In the genomic region with DNA sequence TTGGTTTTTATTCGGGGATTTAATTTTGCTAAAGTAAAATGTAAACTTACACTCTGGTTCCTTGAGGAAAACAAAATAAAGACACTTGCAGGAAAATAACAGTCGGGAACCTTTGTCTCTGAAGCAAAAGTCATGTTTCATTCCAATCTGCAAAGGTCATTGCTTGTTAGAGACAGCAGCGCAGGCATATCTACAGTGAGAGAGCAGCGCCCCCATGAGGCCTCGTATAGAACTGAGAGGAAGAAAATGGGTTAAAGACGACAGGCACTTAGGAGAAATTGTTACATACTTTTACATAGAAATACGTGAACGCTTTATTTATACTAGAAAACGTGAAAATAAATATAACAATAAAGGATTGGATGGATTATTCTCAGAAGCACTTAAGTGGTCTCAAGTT, we compare ENCODE assay signal across 9 mouse cellular contexts.
DNase-seq lines count a peak whose midpoint lies in the region; ATAC-seq and TF ChIP-seq lines count a peak whose summit lies in the region.
"Had no signal": no experiment of that assay in that cellular context is flagged by ENCODE, and none has a peak within 500 bp of the region (broad histone marks: within the 10 kb centered on the region; RNA-seq: fewer than 3 reads in every experiment).

No protein-coding gene starts in this region.

- H3K4me1 ChIP-seq in midbrain, embryonic 14.5 days (ENCODE audit: control insufficient read depth, insufficient read depth, low read length), result no peaks in the 10 kb centered on the region
- H3K4me1 ChIP-seq in midbrain, embryonic 16.5 days (ENCODE audit: control insufficient read depth, insufficient read depth, low read length), result no peaks in the 10 kb centered on the region
- H3K4me1 ChIP-seq in cortical plate, adult 2 months (ENCODE audit: control insufficient read depth, insufficient read depth, low read length), result no peaks in the 10 kb centered on the region
- H3K4me1 ChIP-seq in limb, embryonic 14.5 days (ENCODE audit: control insufficient read depth, insufficient read depth, low read length), result no peaks in the 10 kb centered on the region
- H3K4me1 ChIP-seq: neural tube, embryonic 12.5 days had no signal

- TF ChIP-seq CTCF in cortical plate, adult 2 months (IDR thresholded peaks at IDR 0.05; ENCODE audit: extremely low read depth, insufficient read depth, low read length), result peak; percentile 43; the same call in 1 of the 2 replicates

- 24% methylated on average over 9 of the region's 9 CpGs for WGBS in midbrain, embryonic 14.5 days
- WGBS in midbrain, embryonic 16.5 days, result 21% methylated on average over 9 of the region's 9 CpGs
- 25% methylated on average over 9 of the region's 9 CpGs for WGBS in limb, embryonic 14.5 days

- no peak for ATAC-seq in midbrain, embryonic 14.5 days (ENCODE audit: low FRiP score, low TSS enrichment)
- ATAC-seq in midbrain, embryonic 16.5 days, result no peak
- no peak for ATAC-seq in limb, embryonic 14.5 days (ENCODE audit: low FRiP score, low read depth)

- no peaks in the 10 kb centered on the region for H3K36me3 ChIP-seq in midbrain, embryonic 14.5 days (ENCODE audit: control insufficient read depth, insufficient read depth, low read length)
- no peaks in the 10 kb centered on the region for H3K36me3 ChIP-seq in midbrain, embryonic 16.5 days (ENCODE audit: control insufficient read depth, insufficient read depth, low read length)
- H3K36me3 ChIP-seq in limb, embryonic 14.5 days (ENCODE audit: control insufficient read depth, insufficient read depth, low read length), result no peaks in the 10 kb centered on the region
- H3K36me3 ChIP-seq: neural tube, embryonic 12.5 days had no signal

- no peaks in the 10 kb centered on the region for H3K27me3 ChIP-seq in midbrain, embryonic 14.5 days (ENCODE audit: control insufficient read depth, insufficient read depth, low read length)
- no peaks in the 10 kb centered on the region for H3K27me3 ChIP-seq in midbrain, embryonic 16.5 days (ENCODE audit: control insufficient read depth, insufficient read depth, low read depth, low read length)
- H3K27me3 ChIP-seq in limb, embryonic 14.5 days (ENCODE audit: control insufficient read depth, insufficient read depth, low read length), result no peaks in the 10 kb centered on the region
- H3K27me3 ChIP-seq: neural tube, embryonic 12.5 days had no signal

- H3K4me3 ChIP-seq in midbrain, embryonic 14.5 days (replicated peaks; ENCODE audit: low read depth, low read length), result no peak overlapping the region
- H3K4me3 ChIP-seq in midbrain, embryonic 16.5 days (ENCODE audit: low read depth, low read length), result no peak overlapping the region
- no peak overlapping the region for H3K4me3 ChIP-seq in cortical plate, adult 2 months (ENCODE audit: insufficient read depth, low read length)
- no peak overlapping the region for H3K4me3 ChIP-seq in limb, embryonic 14.5 days (replicated peaks; ENCODE audit: low read length)
- H3K4me3 ChIP-seq: neural tube, embryonic 12.5 days had no signal

- no peaks in the 10 kb centered on the region for H3K9me3 ChIP-seq in midbrain, embryonic 14.5 days (ENCODE audit: control insufficient read depth, low read length)
- H3K9me3 ChIP-seq in midbrain, embryonic 16.5 days (replicated peaks; ENCODE audit: control insufficient read depth, low read length, poor library complexity, severe bottlenecking), result no peaks in the 10 kb centered on the region
- no peaks in the 10 kb centered on the region for H3K9me3 ChIP-seq in limb, embryonic 14.5 days (ENCODE audit: control insufficient read depth, low read length)
- H3K9me3 ChIP-seq: neural tube, embryonic 12.5 days had no signal

- H3K9ac ChIP-seq in midbrain, embryonic 14.5 days (replicated peaks; ENCODE audit: low read length), result no peak overlapping the region
- no peak overlapping the region for H3K9ac ChIP-seq in midbrain, embryonic 16.5 days (ENCODE audit: low read depth, low read length)
- no peak overlapping the region for H3K9ac ChIP-seq in limb, embryonic 14.5 days (ENCODE audit: low read depth, low read length, severe bottlenecking)
- H3K9ac ChIP-seq: neural tube, embryonic 12.5 days had no signal

- no peak for TF ChIP-seq POLR2A in cortical plate, adult 2 months (IDR thresholded peaks at IDR 0.05; ENCODE audit: extremely low read depth, insufficient read depth, low read length)
- no peak for TF ChIP-seq POLR2A in limb, embryonic 14.5 days (IDR thresholded peaks at IDR 0.05; ENCODE audit: borderline replicate concordance, extremely low read depth, insufficient read depth, insufficient read length)

- H3K4me2 ChIP-seq in midbrain, embryonic 14.5 days (ENCODE audit: low read length), result no peak overlapping the region
- H3K4me2 ChIP-seq in midbrain, embryonic 16.5 days (ENCODE audit: low read length), result no peak overlapping the region
- no peak overlapping the region for H3K4me2 ChIP-seq in limb, embryonic 14.5 days (replicated peaks; ENCODE audit: low read depth, low read length, severe bottlenecking)
- H3K4me2 ChIP-seq: neural tube, embryonic 12.5 days had no signal

- peak; percentile 22 for DNase-seq in adrenal gland, adult 2 months
- DNase-seq in adrenal gland, postnatal 4 days (ENCODE audit: low spot score in 2 of 2), result no peak
- peak; percentile 73 for DNase-seq in midbrain, embryonic 14.5 days
- peak; percentile 61 for DNase-seq in heart, postnatal 4 days
- peak; percentile 44 for DNase-seq in limb, embryonic 14.5 days (ENCODE audit: low spot score)
- no peak for DNase-seq in thymus, postnatal 36 days

- H3K27ac ChIP-seq in midbrain, embryonic 14.5 days (replicated peaks; ENCODE audit: low read depth, low read length), result no peak overlapping the region
- H3K27ac ChIP-seq in midbrain, embryonic 16.5 days (ENCODE audit: low read length), result no peak overlapping the region
- no peak overlapping the region for H3K27ac ChIP-seq in cortical plate, adult 2 months (ENCODE audit: insufficient read depth, low read length)
- H3K27ac ChIP-seq in limb, embryonic 14.5 days (replicated peaks; ENCODE audit: low read depth, low read length), result no peak overlapping the region
- H3K27ac ChIP-seq: neural tube, embryonic 12.5 days had no signal

Comparison
In these comparisons a context has a peak if more than half of its experiments do, and no peak if none do; other contexts are left out.
1. DNase-seq: peak in adrenal gland, adult 2 months (single experiment), midbrain, embryonic 14.5 days (single experiment), heart, postnatal 4 days (single experiment) and limb, embryonic 14.5 days (single experiment); none in adrenal gland, postnatal 4 days (0 of 2) and thymus, postnatal 36 days (0 of 2).